ENCODE assay signal across 8 mouse cellular contexts in genomic region chr5:110652719-110653648, GRCm38 (mm10). TPM values are rescaled to one million over a fixed set of nuclear protein-coding genes. Genes with fewer than 3 reads are reported as not detected.
A peak's percentile ranks its signal among the peaks of the same experiment; 100 is the strongest.
DNase-seq lines count a peak whose midpoint lies in the region; ATAC-seq and TF ChIP-seq lines count a peak whose summit lies in the region.

Noc4l (minus strand) TSS chr5:110653417.
Ddx51 (plus strand) TSS chr5:110653451.

- DNase-seq in A20 (ENCODE audit: low read depth, low spot score), result peak; percentile 96
- DNase-seq in heart, adult 9 months (ENCODE audit: low spot score in 2 of 2), result peak; percentile 81 to 90
- DNase-seq in monocyte, adult 2 months (ENCODE audit: low read depth in 1 of 2, low spot score in 2 of 2), result peak; percentile 82 to 92
- DNase-seq in spleen, postnatal 36 days (ENCODE audit: low spot score in 2 of 2), result peak; percentile 91 to 92

- no peaks in the 10 kb centered on the region for H3K9me3 ChIP-seq in kidney, embryonic 14.5 days (ENCODE audit: control insufficient read depth, low read length)
- H3K9me3 ChIP-seq in limb, embryonic 15.5 days, result no peaks in the 10 kb centered on the region

- peaks cover 68% of the 10 kb centered on the region for H3K36me3 ChIP-seq in kidney, embryonic 14.5 days (ENCODE audit: control insufficient read depth, insufficient read depth, low read length)
- H3K36me3 ChIP-seq in limb, embryonic 15.5 days, result peaks cover 71% of the 10 kb centered on the region

- no peak for TF ChIP-seq CTCF in bone marrow macrophage, adult 2 months (IDR thresholded peaks at IDR 0.05; ENCODE audit: low read depth, low read length)
- no peak for TF ChIP-seq CTCF in embryonic fibroblast, embryonic 13.5 days (IDR thresholded peaks at IDR 0.05; ENCODE audit: borderline replicate concordance, insufficient read depth, low read length)

- 0 out of 2 replicates have a peak, but pooled peaks have one; percentile 85 for TF ChIP-seq POLR2A in bone marrow macrophage, adult 2 months (IDR thresholded peaks at IDR 0.05; ENCODE audit: borderline replicate concordance, low read depth, low read length)
- peak; percentile 77 for TF ChIP-seq POLR2A in embryonic fibroblast, embryonic 13.5 days (IDR thresholded peaks at IDR 0.05; ENCODE audit: low read depth, low read length)

- ATAC-seq in kidney, embryonic 14.5 days (ENCODE audit: low FRiP score, low TSS enrichment), result peak; percentile 84
- ATAC-seq in limb, embryonic 15.5 days (ENCODE audit: insufficient number of reproducible peaks, low FRiP score, low TSS enrichment, low read depth), result peak; percentile 37; the same call in 1 of the 2 replicates

- 1% methylated on average over 86 of the region's 91 CpGs for WGBS in kidney, embryonic 14.5 days
- under 1% methylated on average over 91 of the region's 91 CpGs for WGBS in limb, embryonic 15.5 days

- peak within 1 kb of the TSS; percentile 88 for H3K9ac ChIP-seq in kidney, embryonic 14.5 days (ENCODE audit: low read depth, low read length)
- peak within 1 kb of the TSS; percentile 93 for H3K9ac ChIP-seq in limb, embryonic 15.5 days

- H3K4me1 ChIP-seq in bone marrow macrophage, adult 2 months (ENCODE audit: control insufficient read depth, insufficient read depth, low read length), result peaks cover 9% of the 10 kb centered on the region; the same call in 1 of the 2 replicates
- 0 out of 2 replicates have a peak, but pooled peaks cover 5% of the 10 kb centered on the region for H3K4me1 ChIP-seq in embryonic fibroblast, embryonic 13.5 days (ENCODE audit: control insufficient read depth, insufficient read depth, low read length)
- H3K4me1 ChIP-seq in kidney, embryonic 14.5 days (ENCODE audit: control insufficient read depth, insufficient read depth, low read length), result peaks cover 6% of the 10 kb centered on the region
- H3K4me1 ChIP-seq in limb, embryonic 15.5 days, result peaks cover 16% of the 10 kb centered on the region

- no peaks in the 10 kb centered on the region for H3K27me3 ChIP-seq in kidney, embryonic 14.5 days (ENCODE audit: control insufficient read depth, insufficient read depth, low read length)
- no peaks in the 10 kb centered on the region for H3K27me3 ChIP-seq in limb, embryonic 15.5 days

- H3K27ac ChIP-seq in bone marrow macrophage, adult 2 months (ENCODE audit: insufficient read depth, low read depth, low read length), result no peak within 1 kb of the TSS
- H3K27ac ChIP-seq in embryonic fibroblast, embryonic 13.5 days (ENCODE audit: insufficient read depth, low read length), result no peak within 1 kb of the TSS
- H3K27ac ChIP-seq in kidney, embryonic 14.5 days (ENCODE audit: low read depth, low read length), result no peak within 1 kb of the TSS
- H3K27ac ChIP-seq in limb, embryonic 15.5 days, result peak within 1 kb of the TSS; percentile 61

- H3K4me3 ChIP-seq in bone marrow macrophage, adult 2 months (ENCODE audit: insufficient read depth, low read length), result peak within 1 kb of the TSS; percentile 91
- H3K4me3 ChIP-seq in embryonic fibroblast, embryonic 13.5 days (ENCODE audit: insufficient read depth, low read length), result peak within 1 kb of the TSS; percentile 82
- H3K4me3 ChIP-seq in kidney, embryonic 14.5 days (ENCODE audit: low read length), result peak within 1 kb of the TSS; percentile 99
- H3K4me3 ChIP-seq in limb, embryonic 15.5 days, result peak within 1 kb of the TSS; percentile 99

- peak within 1 kb of the TSS; percentile 93 for H3K4me2 ChIP-seq in kidney, embryonic 14.5 days (replicated peaks; ENCODE audit: low read depth, low read length)
- peak within 1 kb of the TSS; percentile 86 for H3K4me2 ChIP-seq in limb, embryonic 15.5 days

RNA-seq across cellular contexts. Expression of gene Noc4l, which starts in this region (rescaled TPM):
- 12.9 and 16.1 TPM in 2 replicates for polyA plus RNA-seq in bone marrow macrophage, adult 2 months (2012; ENCODE audit: insufficient read depth, insufficient read length, missing spikeins)
- polyA plus RNA-seq in embryonic fibroblast, embryonic 13.5 days (2011; ENCODE audit: insufficient read length, low read depth, missing spikeins), result 23.3 and 30.7 TPM in 2 replicates
- polyA plus RNA-seq in kidney, embryonic 14.5 days (2014; fragmentation: Nextera tagmentation; extraction: Ambion mirVana), result 47.4 and 61.4 TPM in 2 replicates
- 46.2 and 46.5 TPM in 2 replicates for polyA plus RNA-seq in limb, embryonic 15.5 days (2015; fragmentation: Nextera tagmentation; extraction: Ambion mirVana)

RNA-seq across cellular contexts. Expression of gene Ddx51, which starts in this region (rescaled TPM):
- 10.1 and 13.6 TPM in 2 replicates for polyA plus RNA-seq in bone marrow macrophage, adult 2 months (2012; ENCODE audit: insufficient read depth, insufficient read length, missing spikeins)
- polyA plus RNA-seq in embryonic fibroblast, embryonic 13.5 days (2011; ENCODE audit: insufficient read length, low read depth, missing spikeins), result 21.0 and 33.5 TPM in 2 replicates
- 23.9 and 31.1 TPM in 2 replicates for polyA plus RNA-seq in kidney, embryonic 14.5 days (2014; fragmentation: Nextera tagmentation; extraction: Ambion mirVana)
- polyA plus RNA-seq in limb, embryonic 15.5 days (2015; fragmentation: Nextera tagmentation; extraction: Ambion mirVana), result 21.5 and 23.2 TPM in 2 replicates
